ENCODE assay signal across 14 mouse cellular contexts in the genomic region with DNA sequence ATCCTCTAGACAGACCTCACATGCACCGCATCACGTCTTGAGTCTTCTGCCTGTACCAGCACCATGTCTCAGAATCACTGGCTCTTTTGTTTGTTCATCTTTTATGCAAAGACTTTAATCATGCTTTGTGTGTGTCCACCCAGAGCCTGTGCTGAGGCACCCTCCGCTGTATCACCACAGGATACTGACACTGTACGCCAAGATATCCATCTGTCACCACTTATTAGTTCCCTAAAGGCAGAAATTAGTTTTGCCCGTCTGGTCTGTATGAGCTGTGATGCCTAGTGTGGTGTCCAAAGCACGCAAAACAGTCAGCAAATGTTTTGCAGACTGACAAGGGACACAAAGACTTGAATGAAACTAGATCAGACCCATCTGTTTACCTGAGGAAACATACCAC.
DNase-seq lines count a peak whose midpoint lies in the region; ATAC-seq lines count a peak whose summit lies in the region.
"Had no signal": no experiment of that assay in that cellular context is flagged by ENCODE, and none has a peak within 500 bp of the region (broad histone marks: within the 10 kb centered on the region; RNA-seq: fewer than 3 reads in every experiment).

No protein-coding gene starts in this region.

- H3K9me3 ChIP-seq in midbrain, embryonic 14.5 days (ENCODE audit: control insufficient read depth, low read length), result no peaks in the 10 kb centered on the region
- no peaks in the 10 kb centered on the region for H3K9me3 ChIP-seq in midbrain, embryonic 11.5 days (ENCODE audit: control insufficient read depth, low read length)
- peaks cover 3% of the 10 kb centered on the region for H3K9me3 ChIP-seq in forebrain, embryonic 16.5 days (ENCODE audit: control insufficient read depth, low read length)
- H3K9me3 ChIP-seq in neural tube, embryonic 15.5 days (replicated peaks), result no peaks in the 10 kb centered on the region
- H3K9me3 ChIP-seq: kidney, embryonic 15.5 days; liver, embryonic 12.5 days had no signal

- no peak overlapping the region for H3K9ac ChIP-seq in midbrain, embryonic 14.5 days (replicated peaks; ENCODE audit: low read length)
- H3K9ac ChIP-seq in midbrain, embryonic 11.5 days (ENCODE audit: low read length), result no peak overlapping the region
- H3K9ac ChIP-seq in forebrain, embryonic 16.5 days (replicated peaks; ENCODE audit: low read depth, low read length), result no peak overlapping the region
- no peak overlapping the region for H3K9ac ChIP-seq in neural tube, embryonic 15.5 days (replicated peaks)
- H3K9ac ChIP-seq: embryonic facial prominence, embryonic 15.5 days; kidney, embryonic 15.5 days; liver, embryonic 12.5 days had no signal

- H3K4me2 ChIP-seq in midbrain, embryonic 14.5 days (ENCODE audit: low read length), result no peak overlapping the region
- H3K4me2 ChIP-seq in midbrain, embryonic 11.5 days, result no peak overlapping the region
- no peak overlapping the region for H3K4me2 ChIP-seq in forebrain, embryonic 16.5 days (ENCODE audit: low read length)
- H3K4me2 ChIP-seq in neural tube, embryonic 15.5 days, result no peak overlapping the region
- H3K4me2 ChIP-seq: embryonic facial prominence, embryonic 15.5 days; kidney, embryonic 15.5 days; liver, embryonic 12.5 days had no signal

- H3K27ac ChIP-seq in midbrain, embryonic 14.5 days (replicated peaks; ENCODE audit: low read depth, low read length), result peak overlapping the region; percentile 38
- no peak overlapping the region for H3K27ac ChIP-seq in midbrain, embryonic 11.5 days (ENCODE audit: low read depth, low read length)
- H3K27ac ChIP-seq in forebrain, embryonic 16.5 days (ENCODE audit: low read length), result peak overlapping the region; percentile 27; the same call in 1 of the 2 replicates
- peak overlapping the region; percentile 19; the same call in 1 of the 2 replicates for H3K27ac ChIP-seq in neural tube, embryonic 15.5 days (replicated peaks)
- H3K27ac ChIP-seq: embryonic facial prominence, embryonic 15.5 days; kidney, embryonic 15.5 days; liver, embryonic 12.5 days had no signal

- H3K4me1 ChIP-seq in midbrain, embryonic 14.5 days (ENCODE audit: control insufficient read depth, insufficient read depth, low read length), result peaks cover 13% of the 10 kb centered on the region
- no peaks in the 10 kb centered on the region for H3K4me1 ChIP-seq in midbrain, embryonic 11.5 days (ENCODE audit: control insufficient read depth, insufficient read depth, low read length)
- peaks cover 17% of the 10 kb centered on the region for H3K4me1 ChIP-seq in forebrain, embryonic 16.5 days (replicated peaks; ENCODE audit: control insufficient read depth, insufficient read depth, low read length)
- peaks cover 21% of the 10 kb centered on the region for H3K4me1 ChIP-seq in neural tube, embryonic 15.5 days
- H3K4me1 ChIP-seq: liver, embryonic 12.5 days had no signal

- ATAC-seq in midbrain, embryonic 14.5 days (ENCODE audit: low FRiP score, low TSS enrichment), result peak; percentile 43; the same call in 1 of the 2 replicates
- no peak for ATAC-seq in midbrain, embryonic 11.5 days (ENCODE audit: low FRiP score)
- ATAC-seq in forebrain, embryonic 16.5 days, result peak; percentile 69
- no peak for ATAC-seq in neural tube, embryonic 15.5 days (ENCODE audit: low FRiP score)
- ATAC-seq: activated CD4-positive, CD25-positive, alpha-beta regulatory T cell, adult 4 months; liver, embryonic 12.5 days; lung, postnatal 0 days had no signal

- no peaks in the 10 kb centered on the region for H3K36me3 ChIP-seq in midbrain, embryonic 14.5 days (ENCODE audit: control insufficient read depth, insufficient read depth, low read length)
- H3K36me3 ChIP-seq in midbrain, embryonic 11.5 days (ENCODE audit: control insufficient read depth, insufficient read depth, low read length), result no peaks in the 10 kb centered on the region
- H3K36me3 ChIP-seq in forebrain, embryonic 16.5 days (ENCODE audit: control insufficient read depth, insufficient read depth), result peaks cover 2% of the 10 kb centered on the region; the same call in 1 of the 2 replicates
- no peaks in the 10 kb centered on the region for H3K36me3 ChIP-seq in neural tube, embryonic 15.5 days
- H3K36me3 ChIP-seq: embryonic facial prominence, embryonic 15.5 days; kidney, embryonic 15.5 days had no signal

- WGBS in midbrain, embryonic 14.5 days, result 35% methylated on average over 6 of the region's 6 CpGs
- WGBS in midbrain, embryonic 11.5 days, result 77% methylated on average over 6 of the region's 6 CpGs
- 43% methylated on average over 6 of the region's 6 CpGs for WGBS in forebrain, embryonic 16.5 days
- WGBS in neural tube, embryonic 15.5 days, result 40% methylated on average over 6 of the region's 6 CpGs

- no peak overlapping the region for H3K4me3 ChIP-seq in midbrain, embryonic 14.5 days (replicated peaks; ENCODE audit: low read depth, low read length)
- no peak overlapping the region for H3K4me3 ChIP-seq in midbrain, embryonic 11.5 days (ENCODE audit: low read depth, low read length)
- H3K4me3 ChIP-seq in forebrain, embryonic 16.5 days (replicated peaks; ENCODE audit: low read length), result no peak overlapping the region
- H3K4me3 ChIP-seq in neural tube, embryonic 15.5 days (replicated peaks), result no peak overlapping the region
- H3K4me3 ChIP-seq: embryonic facial prominence, embryonic 15.5 days; kidney, embryonic 15.5 days; liver, embryonic 12.5 days; megakaryocyte, embryonic 14.5 days had no signal

- peak; percentile 31 for DNase-seq in midbrain, embryonic 14.5 days
- DNase-seq in midbrain, embryonic 11.5 days (ENCODE audit: low spot score, missing footprints), result no peak
- DNase-seq in cerebellum, adult 9-10 months, result peak; percentile 87
- DNase-seq in lung, adult 18-20 months, result no peak
- DNase-seq in ovary, postnatal 36 days (ENCODE audit: low spot score), result no peak
- DNase-seq: right cerebral cortex, postnatal 14 days had no signal

- no peaks in the 10 kb centered on the region for H3K27me3 ChIP-seq in midbrain, embryonic 14.5 days (ENCODE audit: control insufficient read depth, insufficient read depth, low read length)
- no peaks in the 10 kb centered on the region for H3K27me3 ChIP-seq in midbrain, embryonic 11.5 days (ENCODE audit: control insufficient read depth, insufficient read depth, low read length)
- H3K27me3 ChIP-seq in forebrain, embryonic 16.5 days (replicated peaks; ENCODE audit: control insufficient read depth, insufficient read depth, low read length), result no peaks in the 10 kb centered on the region
- no peaks in the 10 kb centered on the region for H3K27me3 ChIP-seq in neural tube, embryonic 15.5 days (replicated peaks)
- H3K27me3 ChIP-seq: embryonic facial prominence, embryonic 15.5 days; kidney, embryonic 15.5 days; liver, embryonic 12.5 days had no signal

Comparison
In these comparisons a context has a peak if more than half of its experiments do, and no peak if none do; other contexts are left out.
1. ATAC-seq: peak in midbrain, embryonic 14.5 days (single experiment) and forebrain, embryonic 16.5 days (single experiment); none in midbrain, embryonic 11.5 days (single experiment) and neural tube, embryonic 15.5 days (single experiment).
2. DNase-seq: peak in midbrain, embryonic 14.5 days (single experiment) and cerebellum, adult 9-10 months (single experiment); none in midbrain, embryonic 11.5 days (single experiment), lung, adult 18-20 months (0 of 2) and ovary, postnatal 36 days (single experiment).